Mouse (Mus musculus) layer of hippocampus, adult 8-10 months (tissue): ENCODE measurements around the gene Olfr744. TPM values are rescaled to one million over a fixed set of nuclear protein-coding genes. Genes with fewer than 3 reads are reported as not detected.
"Not testable (repeated sequence)": the region's sequence is repeated elsewhere in the genome, so short reads cannot be mapped to it uniquely, and the experiment has no call there.

Source experiments
- DNase-seq, 2 experiments: peaks; one replicate each; pipeline ENCODE4 v3.0.0; 2022; ENCODE audit warnings: low spot score in 2 of 2
- total RNA-seq, 4 experiments: library from RNA; stranded (reverse); gene quantifications; 2 replicates each; pipeline ENCODE4 v1.2.4; 2022

Olfr744 gene
- not detected for total RNA-seq

DNA sequence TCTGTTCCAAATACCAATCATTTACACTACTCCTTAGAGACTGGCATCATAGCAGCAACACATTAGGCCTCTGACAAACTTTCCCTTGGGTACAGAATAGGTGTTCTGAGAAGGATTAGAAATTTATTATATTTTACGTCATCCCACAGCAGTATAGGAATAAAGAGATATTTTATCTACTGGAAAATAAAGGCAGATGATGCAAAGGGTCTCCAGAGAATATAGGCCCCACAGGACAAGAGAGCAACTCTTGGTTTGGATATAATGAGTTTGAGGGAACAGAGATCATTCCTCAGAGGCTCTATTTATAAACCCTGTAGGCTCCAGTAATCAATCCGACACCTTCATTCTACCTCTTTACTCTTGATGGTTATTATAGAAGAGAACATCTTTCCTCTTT lies at the start of gene Olfr744:
Gene Olfr744 (plus strand): TSS at position 301 of the 400 bp plus-strand sequence.
- no peak for DNase-seq

DNA sequence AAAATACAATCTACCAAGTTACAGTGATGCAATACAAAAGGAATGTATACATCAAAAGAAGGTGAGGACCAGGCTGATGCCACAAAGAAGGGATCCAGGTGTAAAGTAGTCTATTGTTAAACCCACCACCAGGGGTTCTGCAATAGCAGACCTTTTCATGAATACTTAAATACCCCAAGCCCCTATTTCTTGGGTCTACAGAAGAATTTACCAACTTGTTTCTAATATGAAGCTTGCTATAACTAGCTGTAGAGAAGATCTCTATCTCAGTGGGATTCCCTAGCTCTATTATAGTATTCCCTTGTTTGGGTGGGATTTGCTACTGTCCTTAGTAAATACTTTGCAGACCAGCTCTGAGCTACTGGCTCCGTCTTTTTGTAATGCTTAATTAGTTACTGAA lies 41.6 kb upstream of the Olfr744 start:
- DNase-seq = not testable (repeated sequence)

DNA sequence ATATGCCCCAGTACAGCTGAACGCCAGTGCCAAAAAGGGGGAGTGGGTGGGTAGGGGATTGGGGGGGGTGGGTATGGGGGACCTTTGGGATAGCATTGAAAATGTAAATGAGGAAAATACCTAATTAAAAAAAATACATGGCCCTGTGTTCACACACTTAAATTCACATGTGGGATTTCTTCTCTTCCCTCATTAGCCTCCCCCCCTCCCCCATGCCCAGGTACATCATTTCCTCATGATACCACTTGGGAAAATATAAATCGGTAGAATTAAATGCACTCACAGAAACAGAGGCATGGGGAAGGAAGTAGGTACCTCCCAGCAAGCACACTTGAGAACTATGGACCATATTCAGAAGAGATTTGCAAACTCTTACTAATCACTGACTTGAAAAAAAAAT lies 24.4 kb downstream of the Olfr744 start, which contains the start of gene Olfr745:
Gene Olfr745 (plus strand): TSS at position 301 of the 400 bp plus-strand sequence.
- no peak for DNase-seq

DNA sequence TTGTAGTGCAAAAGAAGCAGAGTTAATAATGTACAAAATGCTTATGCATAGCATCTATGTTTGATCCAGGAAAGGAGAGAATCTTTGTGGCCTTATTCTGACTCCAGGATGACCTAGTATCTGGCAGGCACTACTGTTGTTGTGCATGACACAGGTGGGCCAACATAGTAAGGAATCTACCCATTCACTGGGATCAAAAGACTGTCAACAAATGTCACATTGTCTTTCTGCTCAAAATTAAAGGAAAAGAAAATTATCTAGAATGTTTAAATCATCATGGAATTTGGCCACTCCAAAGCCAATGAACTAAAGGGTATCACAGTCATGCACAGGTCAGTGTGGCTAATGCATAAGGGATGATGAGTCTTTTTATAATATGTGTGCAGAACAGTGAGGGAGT lies 32.1 kb downstream of the Olfr744 start, which contains the start of gene Olfr746:
Gene Olfr746 (plus strand): TSS at position 301 of the 400 bp plus-strand sequence.
- no peak for DNase-seq

Other genes starting within 250 kb of the Olfr744 start
- not detected for gene Olfr736, start 233.7 kb upstream of the Olfr744 start, total RNA-seq
- gene Olfr738, start 207.3 kb upstream of the Olfr744 start, total RNA-seq = not detected
- gene Olfr739, start 196.3 kb upstream of the Olfr744 start, total RNA-seq = not detected
- not detected for gene Olfr740, start 169.3 kb upstream of the Olfr744 start, total RNA-seq
- not detected for gene Olfr741, start 142.1 kb upstream of the Olfr744 start, total RNA-seq
- gene Olfr742, start 111.3 kb upstream of the Olfr744 start, total RNA-seq = not detected
- gene Olfr743, start 93.0 kb upstream of the Olfr744 start, total RNA-seq = not detected
- not detected for gene Olfr745, start 24.5 kb downstream of the Olfr744 start, total RNA-seq
- not detected for gene Olfr746, start 32.2 kb downstream of the Olfr744 start, total RNA-seq
- gene Olfr747, start 78.3 kb downstream of the Olfr744 start, total RNA-seq = not detected
- gene Olfr748, start 92.5 kb downstream of the Olfr744 start, total RNA-seq = not detected
- gene Olfr749, start 130.2 kb downstream of the Olfr744 start, total RNA-seq = not detected
- gene Ttc5, start 170.6 kb downstream of the Olfr744 start, total RNA-seq = 10 to 100 TPM; 62.3 to 73.2 (median 64.0) TPM
- under 1 TPM in 1 of 4 experiments, not detected in 3; 0.55 TPM for gene Ccnb1ip1, start 192.9 kb downstream of the Olfr744 start, total RNA-seq
- gene Parp2, start 193.0 kb downstream of the Olfr744 start, total RNA-seq = 10 to 100 TPM; 27.2 to 29.0 (median 28.7) TPM